Mouse (Mus musculus) small intestine, adult 2 months (tissue): Measurements from ENCODE around the gene Hmces.

ENCODE experiments used
- CTCF ChIP-seq: fragments of 200-500 bp; IDR thresholded peaks from 2 replicates; pipeline ENCODE4 v1.5.1; 2012; ENCODE audit warnings: low read depth, mild to moderate bottlenecking, control low read depth, inconsistent platforms, low read length, moderate library complexity, mixed read lengths; ENCODE audit not compliant: insufficient replicate concordance, insufficient read length; ENCODE audit errors: extremely low read depth
- POLR2A ChIP-seq: fragments of 200-500 bp; IDR thresholded peaks from 2 replicates; pipeline ENCODE4 v1.6.1; 2012; ENCODE audit warnings: low read depth, mild to moderate bottlenecking, control low read depth, inconsistent platforms, low read length, moderate library complexity

DNA sequence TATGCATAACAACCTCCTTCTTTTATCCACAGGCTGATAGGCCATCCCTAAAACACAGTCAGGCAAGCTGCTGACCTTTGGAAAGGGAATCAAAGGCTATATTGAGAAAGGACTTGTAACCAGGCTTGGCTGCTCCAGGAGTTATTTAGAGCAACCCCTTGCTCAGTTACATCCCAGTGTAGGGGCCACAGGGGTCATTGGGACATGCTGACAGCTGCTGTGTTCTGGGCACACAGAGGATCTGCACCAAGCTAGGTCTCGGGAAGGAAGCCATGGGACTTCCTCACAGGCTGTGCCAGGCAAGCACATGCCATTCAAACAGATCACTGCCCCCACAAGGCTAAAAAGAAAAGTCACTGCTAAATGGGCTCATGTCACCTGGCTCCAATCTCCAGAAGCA, 40.6 kb upstream of the Hmces start:
- TF ChIP-seq CTCF (no peak), POLR2A (no peak)
